Comparison of ENCODE assay signal across 9 mouse cellular contexts in genomic region chr5:130275509-130275908, GRCm38 (mm10). TPM values are rescaled to one million over a fixed set of nuclear protein-coding genes. Genes with fewer than 3 reads are reported as not detected.
DNase-seq lines count a peak whose midpoint lies in the region; ATAC-seq and TF ChIP-seq lines count a peak whose summit lies in the region.
"Had no signal": no experiment of that assay in that cellular context is flagged by ENCODE, and none has a peak within 500 bp of the region (broad histone marks: within the 10 kb centered on the region; RNA-seq: fewer than 3 reads in every experiment).

No protein-coding gene starts in this region.

- H3K27me3 ChIP-seq in heart, postnatal 0 days (ENCODE audit: control insufficient read depth, insufficient read depth, low read length), result no peaks in the 10 kb centered on the region
- no peaks in the 10 kb centered on the region for H3K27me3 ChIP-seq in heart, embryonic 11.5 days (ENCODE audit: control insufficient read depth, insufficient read depth, low read length)
- H3K27me3 ChIP-seq in midbrain, embryonic 11.5 days (ENCODE audit: control insufficient read depth, insufficient read depth, low read length), result no peaks in the 10 kb centered on the region
- no peaks in the 10 kb centered on the region for H3K27me3 ChIP-seq in midbrain, embryonic 15.5 days (replicated peaks)
- H3K27me3 ChIP-seq in Patski, result no peaks in the 10 kb centered on the region
- H3K27me3 ChIP-seq in kidney, embryonic 15.5 days, result no peaks in the 10 kb centered on the region

- H3K36me3 ChIP-seq in heart, postnatal 0 days (replicated peaks; ENCODE audit: control insufficient read depth, insufficient read depth, low read length), result peaks cover 56% of the 10 kb centered on the region
- peaks cover 26% of the 10 kb centered on the region for H3K36me3 ChIP-seq in heart, embryonic 11.5 days (ENCODE audit: control insufficient read depth, insufficient read depth, low read length)
- peaks cover 15% of the 10 kb centered on the region for H3K36me3 ChIP-seq in midbrain, embryonic 11.5 days (ENCODE audit: control insufficient read depth, insufficient read depth, low read length)
- peaks cover 27% of the 10 kb centered on the region for H3K36me3 ChIP-seq in midbrain, embryonic 15.5 days (replicated peaks)
- peaks cover 92% of the 10 kb centered on the region for H3K36me3 ChIP-seq in kidney, embryonic 15.5 days

- CTCF ChIA-PET in Patski (lab: Charles Lee), result interaction anchor here (0.8 to 2.9 kb wide), 9 partner anchors 9 to 581 kb away, joined by 3 to 8 read pairs (median 4); no protein-coding TSS in a partner anchor

- H3K4me3 ChIP-seq in heart, postnatal 0 days (ENCODE audit: low read depth, low read length), result no peak overlapping the region
- no peak overlapping the region for H3K4me3 ChIP-seq in heart, embryonic 11.5 days (ENCODE audit: low read depth, low read length)
- H3K4me3 ChIP-seq in midbrain, embryonic 11.5 days (ENCODE audit: low read depth, low read length), result no peak overlapping the region
- no peak overlapping the region for H3K4me3 ChIP-seq in midbrain, embryonic 15.5 days
- H3K4me3 ChIP-seq in kidney, embryonic 15.5 days (replicated peaks), result no peak overlapping the region
- H3K4me3 ChIP-seq: myocyte had no signal

- no peak for ATAC-seq in heart, postnatal 0 days (ENCODE audit: insufficient read depth, low read depth)
- no peak for ATAC-seq in heart, embryonic 11.5 days (replicated peaks; ENCODE audit: insufficient number of reproducible peaks, low FRiP score, low TSS enrichment)
- ATAC-seq in midbrain, embryonic 11.5 days (ENCODE audit: low FRiP score), result no peak
- ATAC-seq in midbrain, embryonic 15.5 days (replicated peaks), result no peak
- ATAC-seq in Patski, result no peak
- ATAC-seq in erythroid progenitor cell, adult 5-6 weeks (replicated peaks; ENCODE audit: low FRiP score, poor library complexity, severe bottlenecking), result no peak
- no peak for ATAC-seq in kidney, embryonic 15.5 days (replicated peaks; ENCODE audit: low FRiP score)

- no peaks in the 10 kb centered on the region for H3K4me1 ChIP-seq in heart, postnatal 0 days (ENCODE audit: control insufficient read depth, insufficient read depth)
- H3K4me1 ChIP-seq in heart, embryonic 11.5 days (ENCODE audit: control insufficient read depth, insufficient read depth, low read length), result no peaks in the 10 kb centered on the region
- no peaks in the 10 kb centered on the region for H3K4me1 ChIP-seq in midbrain, embryonic 11.5 days (ENCODE audit: control insufficient read depth, insufficient read depth, low read length)
- no peaks in the 10 kb centered on the region for H3K4me1 ChIP-seq in midbrain, embryonic 15.5 days
- no peaks in the 10 kb centered on the region for H3K4me1 ChIP-seq in kidney, embryonic 15.5 days

- no peak for DNase-seq in heart, postnatal 0 days (ENCODE audit: low spot score)
- DNase-seq in midbrain, embryonic 11.5 days (ENCODE audit: low spot score, missing footprints), result peak; percentile 86
- DNase-seq in Patski (ENCODE audit: low read depth, low spot score), result no peak
- peak; percentile 58 for DNase-seq in heart, postnatal 4 days

- H3K4me2 ChIP-seq in heart, postnatal 0 days (ENCODE audit: low read depth, low read length), result no peak overlapping the region
- H3K4me2 ChIP-seq in heart, embryonic 11.5 days, result no peak overlapping the region
- no peak overlapping the region for H3K4me2 ChIP-seq in midbrain, embryonic 11.5 days
- H3K4me2 ChIP-seq in midbrain, embryonic 15.5 days, result no peak overlapping the region
- no peak overlapping the region for H3K4me2 ChIP-seq in kidney, embryonic 15.5 days

- no peaks in the 10 kb centered on the region for H3K9me3 ChIP-seq in heart, postnatal 0 days (replicated peaks; ENCODE audit: control insufficient read depth, low read length)
- no peaks in the 10 kb centered on the region for H3K9me3 ChIP-seq in heart, embryonic 11.5 days (replicated peaks; ENCODE audit: control insufficient read depth, low read length)
- no peaks in the 10 kb centered on the region for H3K9me3 ChIP-seq in midbrain, embryonic 11.5 days (ENCODE audit: control insufficient read depth, low read length)
- no peaks in the 10 kb centered on the region for H3K9me3 ChIP-seq in midbrain, embryonic 15.5 days
- H3K9me3 ChIP-seq in kidney, embryonic 15.5 days (replicated peaks), result no peaks in the 10 kb centered on the region

- H3K9ac ChIP-seq in heart, postnatal 0 days (replicated peaks; ENCODE audit: low read depth, low read length), result no peak overlapping the region
- no peak overlapping the region for H3K9ac ChIP-seq in heart, embryonic 11.5 days (ENCODE audit: low read depth, low read length)
- H3K9ac ChIP-seq in midbrain, embryonic 11.5 days (ENCODE audit: low read length), result no peak overlapping the region
- no peak overlapping the region for H3K9ac ChIP-seq in midbrain, embryonic 15.5 days
- H3K9ac ChIP-seq in kidney, embryonic 15.5 days, result no peak overlapping the region

- POLR2A ChIA-PET in Patski (lab: Charles Lee), result no interaction called here

- TF ChIP-seq EP300 in heart, postnatal 0 days (IDR thresholded peaks at IDR 0.05; ENCODE audit: low read depth), result no peak

- H3K27ac ChIP-seq in heart, postnatal 0 days (ENCODE audit: low read depth), result no peak overlapping the region
- no peak overlapping the region for H3K27ac ChIP-seq in heart, embryonic 11.5 days (ENCODE audit: low read depth, low read length)
- no peak overlapping the region for H3K27ac ChIP-seq in midbrain, embryonic 11.5 days (ENCODE audit: low read depth, low read length)
- no peak overlapping the region for H3K27ac ChIP-seq in midbrain, embryonic 15.5 days
- no peak overlapping the region for H3K27ac ChIP-seq in kidney, embryonic 15.5 days

- TF ChIP-seq CTCF in heart, postnatal 0 days (IDR thresholded peaks at IDR 0.05; ENCODE audit: low read depth), result peak; percentile 72
- TF ChIP-seq CTCF in Patski (IDR thresholded peaks at IDR 0.05), result peak; percentile 71

- 44% methylated on average over 4 of the region's 4 CpGs for WGBS in heart, postnatal 0 days
- WGBS in heart, embryonic 11.5 days (ENCODE audit: insufficient replicate concordance), result 59% methylated on average over 4 of the region's 4 CpGs
- 60% methylated on average over 4 of the region's 4 CpGs for WGBS in midbrain, embryonic 11.5 days
- WGBS in midbrain, embryonic 15.5 days, result 54% methylated on average over 4 of the region's 4 CpGs
- 49% methylated on average over 4 of the region's 4 CpGs for WGBS in kidney, embryonic 15.5 days

- in situ Hi-C loops in Patski (cut with MboI; ENCODE audit: low pct_unique_long_range_greater_than_20kb), result no loop called here

RNA-seq across cellular contexts. Expression of gene Tyw1, which starts 20.1 kb away (rescaled TPM):
- 7.0 and 18.9 TPM in 2 replicates for total RNA-seq in heart, postnatal 0 days (2014; rRNA removed; ENCODE audit: low replicate concordance)
- polyA plus RNA-seq in heart, postnatal 0 days (2015; fragmentation: Nextera tagmentation; extraction: Ambion mirVana), result 11.1 and 11.6 TPM in 2 replicates
- 17.8 and 20.3 TPM in 2 replicates for polyA plus RNA-seq in heart, embryonic 11.5 days (2014; fragmentation: Nextera tagmentation; extraction: Ambion mirVana)
- 30.4 and 32.1 TPM in 2 replicates for polyA plus RNA-seq in midbrain, embryonic 11.5 days (2014; fragmentation: Nextera tagmentation; extraction: Ambion mirVana)
- polyA plus RNA-seq in midbrain, embryonic 15.5 days (2015; fragmentation: Nextera tagmentation; extraction: Ambion mirVana), result 22.7 and 22.9 TPM in 2 replicates
- 34.0 TPM for polyA plus RNA-seq in Patski (2021)
- total RNA-seq in heart, postnatal 4 days (2021), result 10 to 100 TPM in 1 of 2 experiments, 1 to 10 TPM in 1; 9.6 to 11.4 TPM
- 6.7 and 11.5 TPM in 2 replicates for total RNA-seq in erythroid progenitor cell, adult 5-6 weeks (2015; ENCODE audit: low replicate concordance)
- 12.6 and 13.5 TPM in 2 replicates for total RNA-seq in erythroid progenitor cell, adult 5-6 weeks (2017; ENCODE audit: low replicate concordance)
- polyA plus RNA-seq in kidney, embryonic 15.5 days (2015; fragmentation: Nextera tagmentation; extraction: Ambion mirVana), result 28.0 TPM in 2 replicates

RNA-seq across cellular contexts. Expression of gene Sbds, which starts 20.2 kb away (rescaled TPM):
- 8.6 and 15.7 TPM in 2 replicates for total RNA-seq in heart, postnatal 0 days (2014; rRNA removed; ENCODE audit: low replicate concordance)
- 56.9 and 57.6 TPM in 2 replicates for polyA plus RNA-seq in heart, postnatal 0 days (2015; fragmentation: Nextera tagmentation; extraction: Ambion mirVana)
- polyA plus RNA-seq in heart, embryonic 11.5 days (2014; fragmentation: Nextera tagmentation; extraction: Ambion mirVana), result 58.2 and 61.1 TPM in 2 replicates
- 66.3 and 72.2 TPM in 2 replicates for polyA plus RNA-seq in midbrain, embryonic 11.5 days (2014; fragmentation: Nextera tagmentation; extraction: Ambion mirVana)
- 48.5 and 55.1 TPM in 2 replicates for polyA plus RNA-seq in midbrain, embryonic 15.5 days (2015; fragmentation: Nextera tagmentation; extraction: Ambion mirVana)
- polyA plus RNA-seq in Patski (2021), result 93.7 TPM
- total RNA-seq in heart, postnatal 4 days (2021), result 10 to 100 TPM; 45.6 to 46.4 TPM
- 32.7 and 57.3 TPM in 2 replicates for total RNA-seq in erythroid progenitor cell, adult 5-6 weeks (2015; ENCODE audit: low replicate concordance)
- 58.0 and 71.3 TPM in 2 replicates for total RNA-seq in erythroid progenitor cell, adult 5-6 weeks (2017; ENCODE audit: low replicate concordance)
- 73.4 and 75.3 TPM in 2 replicates for polyA plus RNA-seq in kidney, embryonic 15.5 days (2015; fragmentation: Nextera tagmentation; extraction: Ambion mirVana)

RNA-seq across cellular contexts. Expression of gene Tmem248, which starts 58.6 kb away (rescaled TPM):
- total RNA-seq in heart, postnatal 0 days (2014; rRNA removed; ENCODE audit: low replicate concordance), result 31.9 and 38.1 TPM in 2 replicates
- 23.9 and 24.5 TPM in 2 replicates for polyA plus RNA-seq in heart, postnatal 0 days (2015; fragmentation: Nextera tagmentation; extraction: Ambion mirVana)
- polyA plus RNA-seq in heart, embryonic 11.5 days (2014; fragmentation: Nextera tagmentation; extraction: Ambion mirVana), result 32.1 and 33.8 TPM in 2 replicates
- 30.3 and 35.7 TPM in 2 replicates for polyA plus RNA-seq in midbrain, embryonic 11.5 days (2014; fragmentation: Nextera tagmentation; extraction: Ambion mirVana)
- 26.2 and 27.6 TPM in 2 replicates for polyA plus RNA-seq in midbrain, embryonic 15.5 days (2015; fragmentation: Nextera tagmentation; extraction: Ambion mirVana)
- 62.9 TPM for polyA plus RNA-seq in Patski (2021)
- 10 to 100 TPM; 39.1 to 40.9 TPM for total RNA-seq in heart, postnatal 4 days (2021)
- 26.3 and 27.7 TPM in 2 replicates for total RNA-seq in erythroid progenitor cell, adult 5-6 weeks (2015; ENCODE audit: low replicate concordance)
- total RNA-seq in erythroid progenitor cell, adult 5-6 weeks (2017; ENCODE audit: low replicate concordance), result 25.5 and 32.0 TPM in 2 replicates
- 33.6 and 34.6 TPM in 2 replicates for polyA plus RNA-seq in kidney, embryonic 15.5 days (2015; fragmentation: Nextera tagmentation; extraction: Ambion mirVana)

Comparison
In these comparisons a context has a peak if more than half of its experiments do, and no peak if none do; other contexts are left out.
1. DNase-seq: peak in midbrain, embryonic 11.5 days (single experiment) and heart, postnatal 4 days (single experiment); none in heart, postnatal 0 days (single experiment) and Patski (single experiment).